Mouse (Mus musculus): Measurements from ENCODE around the gene Fgd6.
A peak's percentile ranks its signal among the peaks of the same experiment; 100 is the strongest.

The Fgd6 gene

GRCm38 (mm10) chr10:94035658-94036374 is at the start of gene Fgd6, which contains the start of gene Vezt:
Gene Fgd6, plus strand, starts transcription at chr10:94036001.
Gene Vezt, minus strand, starts transcription at chr10:94035817.
- peak; percentile 88 for DNase-seq (ENCODE audit: extremely low read depth, low read depth, low spot score)

DNA sequence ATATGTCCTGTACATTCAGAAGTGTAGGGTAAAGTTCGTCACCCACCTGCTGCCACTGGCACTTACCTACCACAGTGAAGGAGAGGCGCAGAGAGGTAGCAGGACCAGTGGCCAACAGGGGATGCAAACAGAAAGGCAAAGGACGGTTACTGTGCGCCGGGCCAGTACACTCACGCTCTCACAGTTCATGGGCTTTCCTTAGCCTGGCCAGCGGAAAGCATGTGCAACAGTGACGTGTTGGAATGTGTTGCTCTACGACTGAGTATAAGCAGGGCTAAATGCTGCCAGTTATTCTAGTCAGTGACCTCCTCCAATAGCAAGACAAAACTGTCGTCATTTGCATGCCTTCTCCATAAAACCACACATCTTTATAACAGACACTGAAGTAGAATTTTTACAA is 41.7 kb upstream of the Fgd6 start:
- no peak for DNase-seq (ENCODE audit: extremely low read depth, low read depth, low spot score)

GRCm38 (mm10) chr10:93995100-93995499 is 40.7 kb upstream of the Fgd6 start:
- DNase-seq (ENCODE audit: extremely low read depth, low read depth, low spot score), result no peak

- no peak for DNase-seq (ENCODE audit: extremely low read depth, low read depth, low spot score)
Observed at GRCm38 (mm10) chr10:93999357-93999756, 36.4 kb upstream of the Fgd6 start.

GRCm38 (mm10) chr10:94000223-94000622 is 35.6 kb upstream of the Fgd6 start:
- no peak for DNase-seq (ENCODE audit: extremely low read depth, low read depth, low spot score)

DNA sequence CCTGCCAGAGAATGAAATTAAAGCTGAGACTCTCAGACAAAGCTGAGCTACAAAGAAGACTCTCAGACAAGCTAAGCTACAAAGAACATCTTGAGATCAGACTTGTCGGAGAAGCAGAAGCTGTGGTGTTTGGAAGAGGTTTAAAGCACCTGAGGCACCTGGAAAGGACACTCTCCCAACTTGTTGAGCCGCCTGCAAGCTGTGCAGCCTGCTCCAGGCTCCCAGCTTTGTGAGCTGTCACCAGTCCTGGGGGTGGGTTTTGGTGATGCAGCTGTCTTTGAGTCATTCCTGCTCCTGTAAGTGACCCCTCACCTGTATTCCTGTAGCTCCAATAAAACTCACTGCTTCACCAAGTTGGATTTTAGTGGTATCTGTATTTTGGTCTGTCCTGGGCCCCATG is 27.4 kb upstream of the Fgd6 start:
- DNase-seq (ENCODE audit: extremely low read depth, low read depth, low spot score), result peak; percentile 69

GRCm38 (mm10) chr10:94009991-94010679 is 25.7 kb upstream of the Fgd6 start:
- DNase-seq (ENCODE audit: extremely low read depth, low read depth, low spot score), result no peak

- no peak for DNase-seq (ENCODE audit: extremely low read depth, low read depth, low spot score)
Observed at GRCm38 (mm10) chr10:94011024-94011423, 24.8 kb upstream of the Fgd6 start.

GRCm38 (mm10) chr10:94013196-94013595 is 22.6 kb upstream of the Fgd6 start:
- DNase-seq (ENCODE audit: extremely low read depth, low read depth, low spot score), result no peak

DNA sequence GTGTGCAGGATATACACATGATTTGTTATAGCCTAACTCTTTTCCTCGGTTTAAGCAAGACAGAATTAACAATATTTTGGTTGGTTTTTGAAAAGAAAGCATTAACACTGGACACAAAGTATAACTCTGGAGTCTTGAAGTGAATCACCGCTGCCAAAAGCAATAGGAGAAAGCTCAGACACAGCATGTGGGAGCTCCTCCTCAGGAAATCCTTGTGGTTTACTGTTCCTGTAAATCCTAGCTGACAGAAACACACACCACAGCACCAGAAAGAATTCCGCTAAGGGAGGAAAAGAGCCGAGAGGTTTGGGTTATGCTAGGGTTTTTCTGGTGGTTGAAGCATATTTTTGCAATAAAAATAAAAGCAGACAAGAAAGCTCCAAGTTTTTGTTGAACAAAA is 21.6 kb upstream of the Fgd6 start:
- no peak for DNase-seq (ENCODE audit: extremely low read depth, low read depth, low spot score)

- DNase-seq (ENCODE audit: extremely low read depth, low read depth, low spot score), result no peak
Observed at GRCm38 (mm10) chr10:94017455-94017854, 18.3 kb upstream of the Fgd6 start.

DNA sequence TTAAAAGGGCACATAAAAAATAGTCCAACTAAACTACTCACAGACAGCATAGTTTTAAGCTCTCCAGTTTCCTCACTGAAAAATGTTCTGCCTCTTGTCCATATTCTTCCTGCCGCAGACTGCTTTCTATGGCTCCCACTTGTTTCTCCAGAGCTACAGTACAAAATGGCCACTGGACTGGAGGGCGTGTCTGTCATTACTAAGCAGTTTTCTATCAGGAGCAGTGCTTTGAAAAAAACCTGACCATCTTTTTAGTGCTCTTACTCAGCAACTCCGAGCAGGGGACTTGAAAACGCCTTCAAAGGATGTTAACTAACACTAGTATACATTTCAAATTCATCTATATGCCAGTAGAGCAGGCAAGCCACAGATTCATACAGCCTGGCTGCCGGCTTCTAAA is 15.2 kb upstream of the Fgd6 start:
- DNase-seq (ENCODE audit: extremely low read depth, low read depth, low spot score), result no peak

DNA sequence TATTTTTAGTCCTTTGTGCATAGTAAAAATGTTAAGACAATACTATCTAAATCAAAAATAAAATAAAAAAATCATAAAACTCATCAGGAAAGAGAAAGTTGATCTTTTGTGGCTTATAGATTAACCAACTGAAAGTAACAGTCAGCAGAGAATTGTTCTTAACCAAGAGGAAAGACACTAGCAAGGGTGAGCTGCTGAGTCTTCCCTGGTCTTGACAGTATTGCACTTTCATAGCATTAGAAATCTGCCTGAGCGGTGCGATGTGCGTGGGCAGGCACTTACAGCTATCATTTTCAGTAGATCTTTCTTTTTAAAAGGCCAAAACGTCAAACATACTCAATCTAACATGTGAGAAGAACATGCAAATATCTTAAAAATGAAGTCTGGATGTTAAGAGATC is 14.7 kb upstream of the Fgd6 start:
- DNase-seq (ENCODE audit: extremely low read depth, low read depth, low spot score), result no peak

DNA sequence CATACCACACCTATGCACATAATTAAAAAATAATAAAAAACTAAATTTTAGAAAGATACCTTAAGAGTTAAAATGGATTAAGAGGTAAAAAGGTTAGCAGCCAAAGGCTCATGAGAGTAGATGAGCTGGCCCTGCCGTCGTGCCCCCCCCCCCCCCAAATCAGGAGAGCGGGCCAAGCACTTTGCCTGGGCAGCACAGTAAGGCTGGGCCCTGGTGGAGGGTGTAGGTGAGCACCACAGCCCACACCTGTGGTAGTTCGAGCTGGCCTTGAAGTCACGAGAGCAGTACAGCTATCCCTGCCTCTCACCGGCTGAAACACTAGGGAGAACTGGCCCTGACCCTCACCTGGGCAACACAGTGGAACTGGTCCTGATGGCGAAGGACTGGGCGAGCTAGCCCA is 10.7 kb upstream of the Fgd6 start:
- no peak for DNase-seq (ENCODE audit: extremely low read depth, low read depth, low spot score)

DNA sequence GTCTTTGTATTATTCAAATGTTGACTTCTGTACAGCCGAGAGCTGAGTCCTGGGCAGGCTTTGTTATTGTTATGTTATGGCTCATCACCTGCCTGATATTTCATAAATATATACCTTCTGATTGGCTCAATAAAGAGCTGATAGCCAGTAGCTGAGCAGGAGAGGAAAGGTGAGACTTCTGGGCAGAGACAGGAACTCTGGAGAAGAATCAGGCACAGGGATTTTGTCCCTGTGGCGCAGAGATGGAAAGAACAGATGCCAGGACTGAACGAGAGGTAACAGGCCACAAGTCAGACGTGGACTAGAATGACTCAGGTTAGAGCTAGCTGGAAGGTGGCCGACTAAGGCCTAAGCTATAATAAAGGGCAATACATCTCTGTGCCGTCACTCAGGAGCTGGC is 7.3 kb upstream of the Fgd6 start:
- peak; percentile 74 for DNase-seq (ENCODE audit: extremely low read depth, low read depth, low spot score)

DNA sequence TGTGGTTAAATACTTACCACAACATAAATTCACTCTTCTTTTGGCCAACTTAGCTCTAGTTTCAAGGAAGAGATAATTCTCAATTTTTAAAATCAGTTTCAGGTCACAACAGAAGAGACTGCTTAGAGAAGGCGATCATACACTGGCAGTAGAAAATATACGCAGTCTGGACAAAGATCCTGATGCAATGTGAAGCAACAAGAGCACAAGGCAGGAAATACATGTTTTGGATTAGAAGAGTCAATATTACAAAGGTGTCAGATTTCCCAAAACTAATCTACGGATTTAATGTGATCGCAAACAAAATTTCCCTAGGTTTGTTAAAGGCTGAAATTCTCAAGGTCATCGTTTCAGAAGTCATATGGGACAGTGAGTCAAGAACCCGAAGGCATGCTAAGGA is 4.6 kb upstream of the Fgd6 start:
- DNase-seq (ENCODE audit: extremely low read depth, low read depth, low spot score), result no peak

GRCm38 (mm10) chr10:94034876-94035657 is 734 bp upstream of the Fgd6 start:
- DNase-seq (ENCODE audit: extremely low read depth, low read depth, low spot score), result no peak

- no peak for DNase-seq (ENCODE audit: extremely low read depth, low read depth, low spot score)
Observed at GRCm38 (mm10) chr10:94036375-94036758, 566 bp downstream of the Fgd6 start.

- DNase-seq (ENCODE audit: extremely low read depth, low read depth, low spot score), result no peak
Observed at GRCm38 (mm10) chr10:94037196-94037595, 1.4 kb downstream of the Fgd6 start.

DNA sequence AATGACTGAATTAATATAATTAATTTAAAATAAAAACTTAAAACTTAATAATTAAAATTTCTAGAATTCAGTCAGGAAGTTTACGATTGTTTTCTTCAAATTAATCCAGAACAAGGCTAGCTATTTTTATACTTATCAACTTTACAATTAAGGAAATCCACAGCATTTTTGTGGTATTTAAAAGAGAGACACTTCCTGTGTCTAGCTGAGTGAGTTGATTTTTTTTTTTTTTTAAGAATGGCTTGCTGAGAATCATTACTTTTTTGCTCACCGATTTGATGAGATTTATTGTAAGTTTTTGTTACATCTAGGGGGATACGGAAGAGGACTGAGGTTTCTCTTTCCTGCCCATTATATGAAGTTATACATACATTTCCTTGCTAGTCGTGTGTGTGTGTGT is 1.8 kb downstream of the Fgd6 start:
- no peak for DNase-seq (ENCODE audit: extremely low read depth, low read depth, low spot score)

DNA sequence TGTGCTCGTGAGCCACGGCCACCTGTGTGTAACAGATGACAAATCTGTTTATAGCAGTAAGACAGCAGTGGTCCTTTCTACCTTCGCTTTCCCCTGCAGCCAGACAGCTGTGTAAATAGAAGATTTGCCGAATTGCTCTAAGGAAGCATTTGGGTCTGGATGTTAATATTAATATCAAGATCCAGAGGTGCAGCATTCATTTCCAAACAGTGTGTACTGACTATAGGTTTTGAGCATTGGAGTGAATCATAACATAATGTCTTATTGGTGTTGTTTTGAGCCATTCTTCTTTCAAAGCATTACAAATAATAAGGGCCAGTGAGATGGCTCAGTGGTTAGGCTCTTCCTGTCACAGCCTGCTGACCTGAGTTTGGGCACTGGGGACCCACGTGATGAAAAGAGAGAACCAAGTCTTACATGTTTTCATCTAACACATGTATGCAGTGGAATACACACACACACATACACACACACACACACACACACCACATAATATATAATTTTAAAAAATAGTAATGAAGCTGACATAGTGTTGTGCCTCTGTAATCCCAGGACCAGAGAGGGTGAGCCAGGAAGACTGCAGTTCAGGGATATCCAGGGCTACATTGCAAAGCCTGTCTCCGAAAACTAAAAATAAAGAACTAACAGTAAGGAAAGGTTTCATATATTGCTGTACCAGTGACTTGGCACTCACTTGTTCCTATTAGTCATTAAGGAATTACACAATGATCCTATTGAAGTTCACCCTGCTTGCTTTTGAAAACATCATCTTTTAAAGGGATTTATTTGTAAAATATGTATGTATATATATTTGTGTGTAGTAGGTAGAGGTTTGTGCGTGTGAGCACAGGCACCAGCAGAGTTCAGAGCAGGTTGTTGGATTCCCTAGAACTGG is 2.8 kb downstream of the Fgd6 start:
- DNase-seq (ENCODE audit: extremely low read depth, low read depth, low spot score), result no peak

Data from fat pad, adult 2 months (tissue).